Mouse (Mus musculus) WW6 (cell line): ENCODE data around the gene Abca3.
"Not testable (repeated sequence)": the region's sequence is repeated elsewhere in the genome, so short reads cannot be mapped to it uniquely, and the experiment has no call there.

Experiments used
- DNase-seq: peaks from one replicate; pipeline ENCODE4 v3.0.0-alpha.2; 2013; ENCODE audit warnings: low read depth, low spot score

Abca3 gene

GRCm38 (mm10) chr17:24441148-24441547 lies 89.4 kb downstream of the Abca3 start:
- no peak for DNase-seq

DNA sequence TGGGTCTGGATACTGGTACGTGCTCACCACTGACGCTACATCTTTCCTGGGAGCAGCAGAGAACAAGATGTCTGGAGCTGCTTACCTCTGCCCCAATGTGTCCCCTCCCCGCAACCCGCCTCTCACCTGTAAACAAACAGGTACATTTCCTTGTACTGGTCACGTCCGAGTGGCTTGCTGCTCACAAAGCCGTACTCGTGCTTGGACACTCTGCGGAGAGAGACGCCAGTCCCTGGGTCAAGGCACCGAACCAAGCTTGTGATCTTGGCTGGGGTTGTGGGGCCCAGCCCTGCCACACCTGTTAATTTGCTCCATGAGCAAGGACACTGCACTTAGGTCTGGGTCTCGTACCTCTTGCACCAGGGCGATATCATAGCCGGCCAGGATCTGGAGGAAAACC lies 90.4 kb downstream of the Abca3 start:
- DNase-seq: no peak

- no peak for DNase-seq
Observed at GRCm38 (mm10) chr17:24442632-24443155, 90.9 kb downstream of the Abca3 start, which contains the start of gene Dnase1l2. TSS of gene Dnase1l2 (minus strand) at chr17:24443105.

DNA sequence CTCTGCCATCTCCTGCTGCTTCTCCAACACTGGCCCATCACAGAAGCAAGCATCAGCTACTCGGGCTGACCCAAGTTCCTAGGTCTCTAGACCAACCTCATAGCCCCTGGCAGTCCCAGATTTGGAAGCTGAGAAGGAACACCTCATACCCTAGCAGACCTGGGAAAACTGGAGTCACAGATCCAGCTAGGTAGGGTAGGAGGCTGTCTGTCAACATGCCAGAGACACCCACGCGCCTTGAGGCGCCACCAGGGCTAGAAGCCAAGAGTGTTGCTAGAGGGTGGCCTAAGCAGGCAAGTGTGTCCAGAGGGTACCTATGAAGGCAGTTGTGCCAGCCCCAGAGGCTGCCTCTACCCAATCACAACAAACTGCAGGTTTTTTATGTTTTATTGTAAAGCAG lies 91.7 kb downstream of the Abca3 start:
- no peak for DNase-seq

GRCm38 (mm10) chr17:24446590-24446989 lies 94.8 kb downstream of the Abca3 start:
- no peak for DNase-seq

GRCm38 (mm10) chr17:24449507-24449906 lies 97.8 kb downstream of the Abca3 start:
- DNase-seq: no peak

DNA sequence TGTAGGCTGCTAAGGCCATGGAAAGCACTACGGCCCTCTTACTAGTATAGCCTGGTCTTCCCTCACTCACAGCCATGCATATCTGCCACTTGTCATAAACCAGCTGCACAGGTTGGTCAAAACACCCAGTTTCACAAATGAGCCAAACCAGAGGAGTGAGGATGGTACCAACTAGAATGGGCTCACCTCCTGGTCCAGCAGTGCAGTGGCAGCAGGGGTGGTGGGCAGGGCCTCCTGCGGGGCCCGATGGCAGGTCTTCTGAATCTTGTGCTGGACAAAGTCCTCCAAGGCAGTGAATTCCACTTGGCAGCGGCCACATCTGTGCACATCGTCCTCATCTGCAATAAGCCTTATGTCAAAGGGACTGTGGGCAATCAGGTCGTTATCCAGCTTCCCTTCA lies 99.5 kb downstream of the Abca3 start:
- DNase-seq: no peak

GRCm38 (mm10) chr17:24453372-24453771 lies 101.6 kb downstream of the Abca3 start:
- DNase-seq: no peak

DNA sequence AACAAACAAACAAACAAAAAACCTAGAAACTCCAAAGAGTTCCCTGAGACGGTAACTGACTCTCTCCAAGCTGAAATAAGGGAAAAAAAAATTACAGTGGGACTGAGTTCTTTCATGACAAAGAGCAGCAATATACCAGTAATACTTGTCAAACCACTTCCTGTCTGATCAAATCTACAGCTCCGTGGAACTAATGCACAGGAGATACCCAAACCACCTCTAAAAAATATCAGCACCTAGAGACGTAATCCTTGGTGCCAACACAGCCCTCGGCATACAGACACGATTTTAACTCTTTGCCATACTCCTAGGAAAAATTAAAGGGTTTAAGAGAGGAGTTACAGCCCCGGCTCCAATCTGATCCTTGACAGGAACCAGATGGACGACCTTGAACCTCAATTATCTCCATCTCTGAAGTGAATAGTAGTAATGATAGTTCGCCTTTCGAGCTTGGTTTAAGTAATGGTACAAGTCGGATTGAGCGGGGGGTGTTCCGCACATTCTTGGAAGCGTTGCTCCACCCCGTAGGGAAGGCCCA lies 102.5 kb downstream of the Abca3 start:
- DNase-seq: no peak

- DNase-seq: peak; percentile 99
Observed at GRCm38 (mm10) chr17:24454756-24455522, 103.2 kb downstream of the Abca3 start.

DNA sequence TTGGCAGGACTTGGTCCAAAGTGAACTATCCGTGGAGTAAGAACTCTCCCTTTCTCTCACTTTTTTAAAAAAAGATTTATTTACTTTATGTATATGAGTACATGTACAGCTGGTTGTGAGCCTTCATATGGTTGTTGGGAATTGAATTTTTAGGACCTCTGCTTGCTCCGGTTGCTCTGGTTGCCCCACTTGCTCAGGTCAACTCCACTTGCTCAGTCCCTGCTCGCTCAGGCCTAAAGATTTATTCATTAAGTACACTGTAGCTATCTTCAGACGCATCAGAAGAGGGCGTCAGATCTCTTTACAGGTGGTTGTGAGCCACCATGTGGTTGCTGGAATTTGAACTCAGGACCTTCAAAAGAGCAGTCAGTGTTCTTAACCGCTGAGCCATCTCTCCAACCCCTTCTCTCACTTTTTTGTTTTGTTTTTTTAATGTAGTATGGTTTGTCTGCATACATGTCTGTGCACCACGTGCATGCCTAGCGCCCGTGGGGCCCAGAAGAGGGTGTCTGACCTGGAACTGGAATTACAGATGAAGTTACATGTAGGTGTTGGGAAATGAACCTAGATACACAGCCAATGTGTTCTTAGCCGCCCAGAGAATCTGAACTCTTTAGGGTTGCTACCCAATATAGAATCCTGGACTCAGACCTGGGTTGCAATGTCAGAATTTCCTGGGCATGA lies 103.9 kb downstream of the Abca3 start:
- not testable (repeated sequence) for DNase-seq
